Comparison of ENCODE assay signal across 8 mouse cellular contexts in genomic region chr1:172126376-172127347, GRCm38 (mm10). TPM values are rescaled to one million over a fixed set of nuclear protein-coding genes. Genes with fewer than 3 reads are reported as not detected.
DNase-seq lines count a peak whose midpoint lies in the region; ATAC-seq and TF ChIP-seq lines count a peak whose summit lies in the region.

Gene Pex19 (plus strand): TSS chr1:172126755.

- peak; percentile 95 for DNase-seq in A20 (ENCODE audit: low read depth, low spot score)
- peak; percentile 56 to 66 for DNase-seq in adrenal gland, postnatal 4 days (ENCODE audit: low spot score in 2 of 2)
- peak; percentile 86 to 87 for DNase-seq in heart, adult 18-20 months
- DNase-seq in kidney, adult 2 months = peak; percentile 88
- DNase-seq in limb, embryonic 11.5 days (ENCODE audit: low spot score) = peak; percentile 88
- DNase-seq in spleen, adult 12 weeks (ENCODE audit: low spot score) = peak; percentile 58

- peak within 1 kb of the TSS; percentile 90 for H3K9ac ChIP-seq in embryonic facial prominence, embryonic 13.5 days
- peak within 1 kb of the TSS; percentile 83 for H3K9ac ChIP-seq in limb, embryonic 11.5 days (ENCODE audit: low read length)
- H3K9ac ChIP-seq in midbrain, embryonic 13.5 days (replicated peaks) = peak within 1 kb of the TSS; percentile 85

- H3K4me2 ChIP-seq in embryonic facial prominence, embryonic 13.5 days = peak within 1 kb of the TSS; percentile 76
- peak within 1 kb of the TSS; percentile 68 for H3K4me2 ChIP-seq in limb, embryonic 11.5 days (ENCODE audit: low read depth, severe bottlenecking)
- peak within 1 kb of the TSS; percentile 76 for H3K4me2 ChIP-seq in midbrain, embryonic 13.5 days (replicated peaks)

- H3K4me1 ChIP-seq in embryonic facial prominence, embryonic 13.5 days = peaks cover 8% of the 10 kb centered on the region
- H3K4me1 ChIP-seq in kidney, adult 2 months (ENCODE audit: control insufficient read depth, insufficient read depth, low read length) = peaks cover 5% of the 10 kb centered on the region; the same call in 1 of the 2 replicates
- peaks cover 7% of the 10 kb centered on the region for H3K4me1 ChIP-seq in limb, embryonic 11.5 days (ENCODE audit: control insufficient read depth, insufficient read depth, low read length)
- peaks cover 21% of the 10 kb centered on the region for H3K4me1 ChIP-seq in midbrain, embryonic 13.5 days (replicated peaks)

- peak within 1 kb of the TSS; percentile 87 for H3K4me3 ChIP-seq in embryonic facial prominence, embryonic 13.5 days
- H3K4me3 ChIP-seq in kidney, adult 2 months (ENCODE audit: insufficient read depth, low read depth, low read length) = peak within 1 kb of the TSS; percentile 78
- H3K4me3 ChIP-seq in limb, embryonic 11.5 days (ENCODE audit: low read depth, low read length) = peak within 1 kb of the TSS; percentile 74
- H3K4me3 ChIP-seq in midbrain, embryonic 13.5 days (replicated peaks) = peak within 1 kb of the TSS; percentile 89

- no peaks in the 10 kb centered on the region for H3K9me3 ChIP-seq in embryonic facial prominence, embryonic 13.5 days
- H3K9me3 ChIP-seq in limb, embryonic 11.5 days (ENCODE audit: control insufficient read depth, low read length) = no peaks in the 10 kb centered on the region
- H3K9me3 ChIP-seq in midbrain, embryonic 13.5 days = no peaks in the 10 kb centered on the region

- ATAC-seq in embryonic facial prominence, embryonic 13.5 days (ENCODE audit: insufficient number of reproducible peaks, insufficient read depth, low FRiP score, low TSS enrichment, low read depth) = peak; percentile 95
- ATAC-seq in limb, embryonic 11.5 days (ENCODE audit: insufficient number of reproducible peaks, low FRiP score, low TSS enrichment, low read depth) = peak; percentile 96
- ATAC-seq in midbrain, embryonic 13.5 days = peak; percentile 97

- H3K27ac ChIP-seq in embryonic facial prominence, embryonic 13.5 days = peak within 1 kb of the TSS; percentile 69; the same call in 1 of the 2 replicates
- peak within 1 kb of the TSS; percentile 62 for H3K27ac ChIP-seq in kidney, adult 2 months (ENCODE audit: insufficient read depth, low read depth, low read length)
- no peak within 1 kb of the TSS; the same call in 1 of the 2 replicates for H3K27ac ChIP-seq in limb, embryonic 11.5 days (replicated peaks; ENCODE audit: low read depth, low read length)
- no peak within 1 kb of the TSS for H3K27ac ChIP-seq in midbrain, embryonic 13.5 days

- peak; percentile 51 for TF ChIP-seq POLR2A in kidney, adult 2 months (IDR thresholded peaks at IDR 0.05; ENCODE audit: low read depth, low read length)

- under 1% methylated on average over 42 of the region's 42 CpGs for WGBS in embryonic facial prominence, embryonic 13.5 days
- under 1% methylated on average over 42 of the region's 42 CpGs for WGBS in kidney, adult 2 months
- 1% methylated on average over 42 of the region's 42 CpGs for WGBS in limb, embryonic 11.5 days
- under 1% methylated on average over 42 of the region's 42 CpGs for WGBS in midbrain, embryonic 13.5 days

- no peak for TF ChIP-seq CTCF in kidney, adult 2 months (conservative IDR thresholded peaks at IDR 0.05; ENCODE audit: insufficient read depth, insufficient read length, low read depth, low read length)

- H3K36me3 ChIP-seq in embryonic facial prominence, embryonic 13.5 days = peaks cover 53% of the 10 kb centered on the region
- peaks cover 7% of the 10 kb centered on the region for H3K36me3 ChIP-seq in kidney, adult 2 months (ENCODE audit: control insufficient read depth, insufficient read depth, low read length)
- peaks cover 19% of the 10 kb centered on the region for H3K36me3 ChIP-seq in limb, embryonic 11.5 days (ENCODE audit: control insufficient read depth, insufficient read depth, low read length)
- peaks cover 56% of the 10 kb centered on the region for H3K36me3 ChIP-seq in midbrain, embryonic 13.5 days

- H3K27me3 ChIP-seq in embryonic facial prominence, embryonic 13.5 days = no peaks in the 10 kb centered on the region
- no peaks in the 10 kb centered on the region for H3K27me3 ChIP-seq in kidney, adult 2 months (replicated peaks; ENCODE audit: control insufficient read depth, insufficient read depth, low read length)
- H3K27me3 ChIP-seq in limb, embryonic 11.5 days (ENCODE audit: control insufficient read depth, insufficient read depth, low read length) = no peaks in the 10 kb centered on the region
- no peaks in the 10 kb centered on the region for H3K27me3 ChIP-seq in midbrain, embryonic 13.5 days

RNA-seq across cellular contexts. Expression of gene Pex19, which starts in this region (rescaled TPM):
- total RNA-seq in adrenal gland, postnatal 4 days (2021) = 100 to 1,000 TPM; 168 to 170 TPM
- 133 and 152 TPM in 2 replicates for polyA plus RNA-seq in embryonic facial prominence, embryonic 13.5 days (2015; fragmentation: Nextera tagmentation; extraction: Ambion mirVana)
- total RNA-seq in heart, adult 18-20 months (2021) = 100 to 1,000 TPM; 116 to 143 TPM
- polyA plus RNA-seq in kidney, adult 2 months (2012; rRNA removed) = 110 and 125 TPM in 2 replicates
- polyA plus RNA-seq in limb, embryonic 11.5 days (2014; fragmentation: Nextera tagmentation; extraction: Ambion mirVana) = 176 and 180 TPM in 2 replicates
- polyA plus RNA-seq in midbrain, embryonic 13.5 days (2015; fragmentation: Nextera tagmentation; extraction: Ambion mirVana) = 171 and 172 TPM in 2 replicates

Comparison
In these comparisons a context has a peak if more than half of its experiments do, and no peak if none do; other contexts are left out.
1. H3K27ac ChIP-seq: peak in embryonic facial prominence, embryonic 13.5 days (single experiment) and kidney, adult 2 months (single experiment); none in limb, embryonic 11.5 days (single experiment) and midbrain, embryonic 13.5 days (single experiment).
2. Peak in every context shown above with its lines, with median percentiles within 50 percentile points of each other: DNase-seq, ATAC-seq, H3K4me2 ChIP-seq, H3K4me3 ChIP-seq and H3K9ac ChIP-seq.